Mouse (Mus musculus) activated CD4-positive, CD25-positive, alpha-beta regulatory T cell, adult 4 months (primary cell): ENCODE measurements at regions not wholly inside any gene's neighbourhood (a gene's known extent, or its start where the extent isn't known, plus 50 kb on each side); places are given as distances from the start of the nearest gene placed in this dataset.

Experiments used
- ATAC-seq: one replicate; pipeline ENCODE4 v1.8.0; 2017

GRCm38 (mm10) chr3:115590716-115591115 is 124.2 kb downstream of the S1pr1 start:
- ATAC-seq = no peak

GRCm38 (mm10) chr3:115588585-115588984 is 126.3 kb downstream of the S1pr1 start:
- no peak for ATAC-seq

GRCm38 (mm10) chr3:115580131-115580932 is 134.5 kb downstream of the S1pr1 start:
- no peak for ATAC-seq

DNA sequence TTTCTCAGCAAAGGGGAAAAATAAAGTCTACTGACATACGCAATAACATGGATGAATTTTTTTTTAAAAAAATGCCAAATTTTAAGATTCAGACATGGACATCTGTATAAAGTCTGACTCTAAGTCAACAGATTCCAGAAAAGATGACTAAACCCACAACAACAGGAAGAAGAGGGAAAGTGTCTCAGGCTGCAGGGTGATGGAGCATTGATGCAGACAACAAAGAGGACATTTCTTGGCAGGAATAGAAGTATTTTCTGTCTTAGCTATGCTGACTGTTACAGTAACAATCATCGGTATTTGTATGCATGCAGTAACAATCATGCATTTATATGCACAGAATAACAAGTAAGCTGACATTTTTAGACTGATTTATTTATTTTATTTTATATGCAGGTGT is 139.5 kb downstream of the S1pr1 start:
- ATAC-seq = no peak

GRCm38 (mm10) chr3:115562735-115563134 is 152.1 kb downstream of the S1pr1 start:
- ATAC-seq = no peak

DNA sequence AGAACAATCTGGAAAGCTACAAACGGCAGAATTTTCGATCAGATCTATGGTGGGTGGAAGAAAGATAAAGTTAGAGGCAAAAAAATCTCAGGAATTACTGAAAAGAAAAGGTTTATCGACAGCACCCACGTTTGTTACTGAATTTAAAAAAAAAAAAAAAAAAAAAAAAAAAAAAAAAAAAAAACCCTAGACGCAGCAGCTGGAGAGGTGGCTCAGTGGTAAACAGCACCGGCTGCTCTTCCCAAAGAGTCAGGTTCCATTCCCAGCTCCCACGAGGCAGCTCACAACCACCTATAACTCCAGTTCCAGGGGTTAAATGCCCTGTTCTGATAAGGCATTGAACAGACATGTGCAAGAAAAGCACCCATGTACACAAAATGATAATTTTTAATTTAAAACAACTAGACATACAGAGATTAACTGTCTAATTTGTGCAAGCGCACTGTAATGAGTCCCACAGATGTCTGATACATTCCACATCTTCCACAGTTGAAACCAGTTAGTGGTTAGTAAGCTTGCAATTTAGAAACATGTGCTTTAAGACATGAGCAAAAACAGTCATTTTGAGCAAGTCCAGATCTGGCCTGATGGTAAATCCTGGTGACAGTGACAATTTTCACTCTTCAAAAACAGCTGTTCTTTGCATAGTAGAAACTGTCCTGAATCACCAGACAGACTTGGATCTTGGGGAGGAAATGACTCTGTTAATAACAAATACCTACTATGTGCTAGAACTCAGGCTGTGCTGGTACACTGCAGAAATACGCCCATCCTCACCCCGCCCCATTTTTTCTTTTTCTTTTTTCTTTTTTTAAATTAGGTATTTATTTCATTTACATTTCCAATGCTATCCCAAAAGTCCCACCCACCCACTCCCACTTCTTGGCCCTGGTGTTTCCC is 159.8 kb downstream of the S1pr1 start:
- no peak for ATAC-seq

DNA sequence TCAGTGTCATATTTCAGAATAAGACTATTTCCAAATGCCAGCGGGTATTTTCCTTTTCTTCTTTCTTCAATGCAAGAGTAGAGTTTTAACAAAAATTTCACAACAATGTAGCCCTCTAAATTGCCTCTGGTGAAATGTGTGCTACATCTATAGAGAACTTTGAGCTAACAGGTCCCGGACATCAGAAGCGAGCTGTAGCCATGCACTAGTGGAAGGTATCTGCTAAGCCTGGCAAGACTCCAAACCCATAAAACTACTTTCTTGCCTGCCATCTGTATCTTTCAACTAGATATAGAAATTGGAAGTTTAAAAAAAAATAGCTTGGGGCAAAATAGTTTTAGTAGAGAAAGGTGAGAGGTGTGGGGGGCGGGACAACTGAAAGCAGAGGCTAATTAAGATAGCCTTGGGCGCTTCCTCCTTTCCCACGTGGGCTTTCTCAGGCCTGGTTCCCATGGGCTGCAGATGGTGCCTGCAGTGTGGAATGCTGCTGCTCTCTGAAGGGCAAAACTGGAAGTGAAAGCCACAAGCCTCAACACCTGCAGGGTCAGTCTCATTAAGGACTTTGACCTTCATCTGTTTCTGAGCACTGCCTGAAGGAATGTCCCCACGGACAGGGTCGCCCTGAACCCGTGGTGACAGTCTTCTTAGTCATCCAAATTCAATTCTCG is 160.9 kb downstream of the S1pr1 start:
- no peak for ATAC-seq

GRCm38 (mm10) chr3:115541789-115542188 is 173.1 kb downstream of the S1pr1 start:
- no peak for ATAC-seq

GRCm38 (mm10) chr3:115538355-115538754 is 176.5 kb downstream of the S1pr1 start:
- no peak for ATAC-seq

- no peak for ATAC-seq
Measured at GRCm38 (mm10) chr3:115532141-115532735, 182.6 kb downstream of the S1pr1 start.

GRCm38 (mm10) chr3:115530441-115530840 is 184.4 kb downstream of the S1pr1 start:
- ATAC-seq = no peak

DNA sequence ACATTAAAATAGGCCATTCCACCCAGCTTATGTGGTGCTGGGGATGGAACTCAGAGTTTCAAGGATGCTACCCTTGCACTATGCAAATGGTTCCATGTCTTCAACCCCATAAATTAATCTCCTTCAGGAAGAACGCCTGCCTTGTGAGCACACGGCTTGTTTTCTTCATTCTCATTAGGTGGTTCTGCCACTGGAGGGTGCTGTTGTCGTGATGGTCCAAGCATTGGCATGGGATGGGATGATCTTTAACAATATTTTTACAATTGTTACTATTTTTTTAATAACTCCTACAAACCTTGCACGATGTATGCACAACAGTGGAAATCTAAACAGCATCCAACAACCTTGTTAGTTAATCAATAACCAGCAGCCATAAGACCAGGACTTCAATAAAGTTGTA is 185.0 kb downstream of the S1pr1 start:
- ATAC-seq = no peak

DNA sequence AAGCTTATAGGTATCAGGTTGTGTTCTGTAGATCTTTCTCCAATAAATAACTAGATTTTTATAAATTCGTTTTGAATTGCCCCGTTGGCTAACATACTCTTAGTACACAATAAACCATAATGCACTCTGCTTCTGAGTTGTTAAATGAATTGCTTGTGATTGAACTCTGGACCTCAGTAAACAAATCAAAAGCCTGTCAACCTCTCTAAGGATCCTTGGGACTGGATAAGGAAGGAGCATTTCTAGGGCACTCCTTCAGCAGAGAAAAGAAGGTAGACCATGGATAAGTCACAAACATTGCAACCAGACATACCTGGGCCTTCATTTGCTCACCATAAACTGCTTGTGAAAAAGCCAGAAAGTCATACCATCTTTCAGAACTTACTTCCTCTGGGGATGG is 191.4 kb downstream of the S1pr1 start:
- no peak for ATAC-seq

DNA sequence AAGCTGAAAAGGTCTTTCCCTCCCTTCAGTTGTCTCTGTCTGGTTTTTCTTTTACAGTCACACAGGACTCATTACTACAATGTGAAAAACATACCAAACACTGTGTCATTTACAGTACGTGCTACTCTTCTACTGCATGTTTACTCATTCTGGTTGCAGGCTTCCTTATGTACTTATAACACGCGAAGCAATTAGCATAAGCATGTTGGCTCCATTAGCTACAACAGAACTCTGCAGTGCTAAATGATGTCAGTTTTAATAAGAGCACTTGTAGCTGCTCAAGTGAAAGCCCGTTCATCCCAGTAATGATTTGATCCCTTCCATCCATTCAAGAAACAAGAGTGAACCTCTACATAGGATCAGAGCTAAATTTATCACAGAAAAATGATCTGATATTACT is 199.2 kb downstream of the S1pr1 start:
- no peak for ATAC-seq

- no peak for ATAC-seq
Measured at GRCm38 (mm10) chr3:115509658-115510057, 205.2 kb downstream of the S1pr1 start.

DNA sequence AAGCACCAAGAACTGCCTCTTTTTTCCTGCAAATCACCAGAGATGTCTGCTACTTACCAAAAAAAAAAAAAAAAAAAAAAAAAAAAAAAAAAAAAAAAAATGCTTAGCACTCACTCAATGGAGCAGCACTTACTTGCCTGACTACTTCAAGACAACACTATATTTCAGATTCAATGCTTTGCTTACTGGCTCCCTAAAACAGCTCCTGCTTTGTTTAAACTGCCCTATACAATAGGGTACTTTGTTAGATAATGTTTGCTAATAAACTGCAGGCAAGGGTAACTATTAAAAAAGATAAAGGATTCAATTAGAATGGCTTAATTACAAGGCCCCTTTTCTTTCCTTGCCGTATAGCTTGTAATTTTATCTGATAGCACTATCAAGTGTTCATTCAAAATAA is 217.5 kb downstream of the S1pr1 start:
- ATAC-seq = no peak

GRCm38 (mm10) chr3:115496110-115496509 is 218.8 kb downstream of the S1pr1 start:
- no peak for ATAC-seq

DNA sequence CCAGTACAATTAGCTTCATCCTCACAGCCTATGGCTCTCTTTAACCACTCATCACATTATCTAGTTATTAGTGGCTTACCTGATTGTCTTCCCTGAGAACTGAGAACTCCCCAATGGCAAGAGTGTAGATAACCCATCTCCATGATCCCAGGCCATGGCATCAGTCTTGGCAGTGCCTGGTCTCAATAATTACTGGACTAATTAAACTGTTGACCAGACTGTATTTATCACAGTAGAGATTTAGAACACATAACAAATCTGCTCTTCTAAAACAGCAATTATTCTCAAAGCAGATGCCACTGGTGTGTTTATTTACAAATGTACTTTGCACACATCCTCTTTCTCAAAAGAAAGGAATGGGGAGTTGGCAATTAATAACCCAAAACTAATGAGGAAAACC is 219.2 kb downstream of the S1pr1 start:
- ATAC-seq = no peak

DNA sequence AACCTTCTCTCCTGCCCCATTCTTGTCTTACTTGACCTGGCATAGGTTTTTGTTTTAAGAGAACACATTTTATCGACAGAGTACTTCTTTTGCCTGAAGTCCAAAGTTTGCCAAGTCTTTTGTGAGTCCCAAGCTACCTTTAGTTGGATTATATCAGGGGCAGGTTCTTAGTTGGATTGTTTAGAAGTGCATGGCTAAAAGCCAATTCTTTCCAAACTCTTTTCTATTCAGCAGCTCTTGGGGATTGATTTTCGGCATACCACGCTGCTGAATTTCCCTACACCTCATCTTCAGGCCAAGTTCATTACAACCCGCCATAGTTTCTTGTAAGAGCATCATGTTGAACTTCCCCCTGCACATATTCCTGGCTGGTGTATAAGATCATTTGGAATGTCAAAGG is 245.9 kb downstream of the S1pr1 start:
- no peak for ATAC-seq

DNA sequence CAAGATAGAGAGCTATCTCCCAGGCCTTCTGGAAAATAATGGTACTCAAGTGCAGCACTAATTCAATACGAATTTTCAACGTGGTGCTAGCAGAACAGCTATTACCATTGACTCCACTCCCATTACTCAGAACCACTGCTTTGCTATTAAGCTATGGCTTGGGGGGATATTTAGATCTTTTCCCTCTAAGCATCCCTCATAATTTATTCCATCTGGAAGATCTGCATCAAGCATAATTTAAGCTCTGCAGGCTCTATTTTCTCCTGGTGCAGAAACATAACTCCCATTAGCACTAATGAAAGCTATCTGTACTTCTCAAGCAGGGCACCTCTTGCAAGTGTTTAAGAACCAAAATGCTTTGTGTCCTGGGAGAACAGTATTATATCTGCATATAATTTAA is 247.0 kb downstream of the S1pr1 start:
- ATAC-seq = no peak

DNA sequence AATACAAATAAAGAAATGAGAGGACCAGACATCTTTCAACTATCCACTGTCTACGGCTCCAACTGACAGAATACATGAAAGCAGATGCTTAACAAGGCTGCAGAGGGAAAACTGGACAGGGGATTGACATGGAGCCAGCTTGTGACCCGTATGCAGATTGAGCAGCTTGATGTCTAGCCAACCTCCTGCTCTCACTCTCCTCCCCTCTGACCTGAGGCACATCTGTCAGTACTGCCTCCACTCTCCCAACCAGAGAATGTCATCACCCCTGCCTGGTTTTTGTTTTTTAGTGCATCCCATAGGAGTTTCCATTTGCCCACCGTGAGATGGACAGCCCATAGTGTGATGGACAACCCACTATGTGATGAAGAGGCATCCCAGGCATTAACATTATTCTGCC is 252.2 kb downstream of the S1pr1 start:
- ATAC-seq = no peak
